Mouse (Mus musculus): Measurements from ENCODE around the gene Syngap1.

The Syngap1 gene

DNA sequence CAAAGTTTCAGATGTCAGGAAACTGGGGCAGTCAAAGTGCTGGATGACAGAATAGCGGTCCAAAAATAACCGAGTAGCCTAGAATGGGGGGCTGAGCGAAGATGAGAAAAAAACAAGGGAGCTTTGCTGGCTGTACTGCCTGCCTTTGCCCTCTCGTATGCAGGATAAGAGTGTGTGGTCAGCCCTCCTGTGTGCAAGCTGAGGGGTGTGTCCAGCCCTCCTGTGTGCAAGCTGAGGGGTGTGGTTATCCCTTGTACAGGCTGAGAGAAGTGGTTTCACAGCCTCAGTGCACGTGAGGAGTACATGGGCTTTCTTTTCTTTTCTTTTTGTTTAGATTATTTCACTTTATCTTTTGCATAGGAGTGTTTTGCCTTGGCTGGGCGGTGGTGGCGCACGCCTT lies 54.5 kb downstream of the Syngap1 start:
- no peak for DNase-seq

DNA sequence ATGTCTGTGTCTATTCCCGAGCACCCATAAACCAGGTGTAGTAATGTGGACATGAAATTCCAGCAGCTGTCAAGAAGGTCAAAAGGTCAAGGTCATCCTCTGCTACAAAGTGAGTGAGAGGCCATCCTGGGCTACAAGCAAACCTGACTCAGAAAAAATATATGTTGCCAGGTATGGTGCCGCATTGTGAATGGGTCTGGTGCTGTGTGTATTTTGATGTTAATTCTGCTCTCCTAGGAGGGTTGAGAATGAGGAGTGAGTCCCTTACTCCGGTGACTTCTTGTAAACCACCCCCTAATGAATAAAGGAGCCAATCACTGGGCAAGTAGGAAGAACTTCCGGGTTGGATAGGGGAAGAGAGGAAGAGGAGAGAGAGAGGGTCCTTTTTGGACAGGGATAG lies 56.6 kb downstream of the Syngap1 start:
- DNase-seq: no peak

DNA sequence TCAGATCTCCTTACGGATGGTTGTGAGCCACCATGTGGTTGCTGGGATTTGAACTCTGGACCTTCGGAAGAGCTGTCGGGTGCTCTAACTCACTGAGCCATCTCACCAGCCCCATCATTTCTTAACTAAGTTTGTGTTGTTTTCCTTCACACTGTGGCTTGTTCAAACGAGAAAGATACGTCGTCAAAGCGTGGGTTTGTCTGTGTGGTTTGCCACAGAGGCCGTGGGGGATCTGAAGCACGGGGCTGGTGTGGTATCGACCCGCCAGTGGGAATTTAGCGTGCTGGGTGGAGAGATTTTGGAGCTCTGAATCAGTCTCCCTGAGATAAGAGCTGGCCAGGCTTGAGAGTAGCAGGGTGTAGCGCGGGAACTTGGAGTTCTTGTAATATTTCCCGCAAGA lies 57.2 kb downstream of the Syngap1 start:
- DNase-seq: no peak

DNA sequence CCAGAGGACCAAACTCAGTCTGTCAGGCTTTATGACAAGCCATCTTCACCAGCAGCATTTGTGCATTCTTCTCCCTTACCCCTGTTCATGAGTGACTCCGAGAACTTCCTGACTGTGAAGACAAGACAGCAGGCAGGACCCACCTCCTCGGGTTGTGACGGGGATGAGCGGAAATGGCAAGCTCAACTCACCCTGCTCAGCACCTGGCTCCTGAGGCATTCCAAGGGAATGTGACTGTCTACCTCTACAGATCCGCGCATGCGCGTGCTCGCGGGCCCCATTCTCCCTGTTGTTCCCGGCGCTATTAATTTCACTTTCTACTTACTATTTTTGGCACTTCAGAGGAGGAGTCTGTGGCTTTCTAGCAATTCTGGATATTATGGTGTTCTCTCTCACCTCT lies 58.9 kb downstream of the Syngap1 start:
- peak; percentile 37 for DNase-seq

DNA sequence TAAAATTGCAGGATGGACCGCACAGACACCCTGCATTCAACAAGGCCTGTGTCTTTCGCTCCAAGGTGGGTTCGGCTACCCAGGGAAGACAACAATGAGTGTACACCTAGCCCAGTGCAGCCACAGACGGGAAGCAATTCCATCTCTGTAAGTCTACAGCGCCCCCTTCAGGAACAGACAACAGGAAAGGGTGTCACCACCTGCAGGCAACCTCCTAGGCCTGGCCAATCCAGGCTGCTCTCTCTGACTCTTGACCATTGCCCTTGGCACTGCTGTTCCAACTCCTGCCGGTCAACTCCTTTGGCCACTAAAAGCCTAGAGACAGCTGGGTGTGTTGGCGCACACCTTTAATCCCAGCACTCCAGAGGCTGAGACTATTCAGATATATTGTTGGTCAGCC lies 60.1 kb downstream of the Syngap1 start:
- no peak for DNase-seq

DNA sequence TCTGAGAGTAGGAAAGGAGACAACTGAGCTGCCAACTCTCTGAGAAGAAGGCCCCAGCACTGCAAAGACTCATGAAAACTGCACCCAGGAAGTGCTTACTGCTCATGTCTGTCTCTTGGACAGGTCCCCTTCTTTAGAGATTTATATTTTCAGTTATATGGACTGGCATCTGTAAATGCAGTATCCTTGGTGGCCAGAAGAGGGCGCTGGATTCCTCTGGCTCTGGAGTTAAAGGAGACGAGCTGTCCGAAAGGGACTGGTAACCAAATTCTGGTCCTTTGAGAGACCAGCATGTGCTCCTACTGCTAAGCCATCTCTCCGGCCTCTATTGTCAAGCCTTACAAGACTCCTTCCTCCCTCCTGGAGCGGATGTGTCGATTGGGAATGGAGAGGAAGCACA lies 60.8 kb downstream of the Syngap1 start:
- DNase-seq: no peak

DNA sequence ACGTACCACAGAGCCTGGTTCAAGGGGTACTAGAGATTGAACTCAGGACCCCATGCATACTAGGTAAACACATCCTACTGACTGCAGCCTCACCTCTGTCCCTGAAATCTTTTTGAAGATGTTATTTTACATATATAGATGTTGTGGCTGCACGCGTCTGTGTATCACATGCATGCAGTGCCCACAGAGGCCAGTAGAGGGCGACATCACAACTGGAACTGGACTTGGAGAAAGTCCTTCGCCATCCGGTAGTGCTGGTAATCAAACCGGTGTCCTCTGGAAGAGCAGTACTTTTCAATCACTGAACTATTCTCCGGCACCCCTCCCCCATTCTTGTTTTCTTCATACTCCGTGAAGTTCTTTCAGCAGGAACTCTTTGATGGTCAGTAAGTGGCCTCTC lies 63.4 kb downstream of the Syngap1 start:
- DNase-seq: peak; percentile 76

DNA sequence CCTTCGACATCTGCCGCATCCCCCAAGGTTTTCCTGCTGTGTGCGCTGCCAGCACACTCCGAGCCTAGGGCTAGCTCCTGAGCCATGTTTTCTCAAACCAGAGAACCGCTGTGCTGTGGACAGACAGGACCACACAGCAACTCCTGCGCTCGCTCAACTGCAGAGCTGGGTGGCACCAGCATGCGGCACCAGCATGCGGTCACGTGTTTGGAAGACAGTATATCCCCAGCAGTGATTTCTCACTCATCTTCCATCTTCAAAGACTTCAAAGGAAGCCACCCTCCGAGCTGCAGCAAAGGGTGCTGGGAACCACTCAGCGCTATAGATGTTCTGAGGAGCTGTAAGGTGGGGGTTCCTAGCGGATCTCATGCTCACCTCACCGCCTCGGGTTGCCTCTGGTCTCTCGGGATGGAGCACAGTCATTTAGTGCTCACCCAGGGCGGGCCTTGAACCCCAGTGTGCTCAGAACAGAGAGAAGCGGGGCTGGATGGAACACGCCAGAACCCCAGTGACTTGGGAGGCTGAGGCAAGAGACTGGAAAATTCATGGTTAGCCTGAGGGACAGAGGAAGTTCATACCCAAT lies 63.9 kb downstream of the Syngap1 start:
- DNase-seq: no peak

DNA sequence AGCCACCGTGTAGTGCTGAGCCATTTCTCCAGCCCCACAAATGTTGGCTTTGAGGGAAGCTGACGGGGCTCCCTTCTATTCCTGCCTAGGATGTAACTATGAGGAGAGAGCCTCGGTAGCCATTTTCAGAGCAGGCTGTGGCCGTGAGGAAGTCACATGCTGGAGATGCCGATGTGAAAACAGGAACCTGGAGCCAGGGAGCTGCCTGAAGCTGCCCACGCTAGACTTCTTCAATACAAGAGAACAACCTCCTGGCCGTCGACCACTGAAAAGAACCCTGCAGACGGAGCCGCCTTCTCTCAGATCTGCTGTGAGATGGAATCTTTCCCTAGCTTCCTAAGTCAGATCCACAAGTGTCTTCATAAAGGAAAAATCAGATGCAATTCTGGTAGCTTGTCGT lies 64.6 kb downstream of the Syngap1 start:
- DNase-seq: no peak

DNA sequence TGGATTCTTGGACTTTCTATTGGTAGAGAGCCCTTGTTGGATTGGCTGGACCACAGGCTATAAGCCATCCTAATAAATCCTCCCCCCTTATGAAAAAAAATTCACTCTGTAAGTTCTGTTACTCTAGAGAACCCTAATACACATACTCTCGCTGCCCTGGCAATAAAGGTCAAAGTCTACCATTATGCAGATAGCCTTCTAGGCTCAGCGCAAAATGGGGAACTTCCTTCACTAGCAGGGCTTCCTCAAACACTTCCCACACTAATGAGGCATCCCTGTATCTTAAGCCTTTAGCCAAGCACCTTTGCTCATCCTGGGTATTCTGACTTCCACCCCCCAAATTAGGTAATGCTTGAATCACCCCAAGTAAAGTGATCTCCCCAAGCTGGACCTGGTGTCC lies 67.2 kb downstream of the Syngap1 start:
- DNase-seq: no peak

DNA sequence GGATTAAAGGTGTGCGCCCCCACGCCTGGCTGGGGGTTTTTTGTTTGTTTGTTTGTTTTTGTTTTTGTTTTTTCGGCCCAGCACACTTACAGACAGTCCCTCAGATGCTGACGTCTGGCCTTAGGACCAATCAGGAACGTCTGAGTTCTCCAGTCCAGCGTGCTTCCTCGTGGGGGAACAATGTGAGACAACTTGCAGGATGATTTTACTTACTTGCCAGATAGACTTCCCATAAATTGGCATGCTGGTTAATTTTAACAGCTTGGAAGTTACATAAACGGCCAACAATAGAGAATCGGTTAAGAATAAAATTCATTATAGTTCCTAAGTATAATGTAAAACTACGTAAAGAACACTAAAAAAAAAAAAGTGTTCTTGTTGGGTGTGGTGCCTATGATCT lies 70.1 kb downstream of the Syngap1 start:
- DNase-seq: no peak

DNA sequence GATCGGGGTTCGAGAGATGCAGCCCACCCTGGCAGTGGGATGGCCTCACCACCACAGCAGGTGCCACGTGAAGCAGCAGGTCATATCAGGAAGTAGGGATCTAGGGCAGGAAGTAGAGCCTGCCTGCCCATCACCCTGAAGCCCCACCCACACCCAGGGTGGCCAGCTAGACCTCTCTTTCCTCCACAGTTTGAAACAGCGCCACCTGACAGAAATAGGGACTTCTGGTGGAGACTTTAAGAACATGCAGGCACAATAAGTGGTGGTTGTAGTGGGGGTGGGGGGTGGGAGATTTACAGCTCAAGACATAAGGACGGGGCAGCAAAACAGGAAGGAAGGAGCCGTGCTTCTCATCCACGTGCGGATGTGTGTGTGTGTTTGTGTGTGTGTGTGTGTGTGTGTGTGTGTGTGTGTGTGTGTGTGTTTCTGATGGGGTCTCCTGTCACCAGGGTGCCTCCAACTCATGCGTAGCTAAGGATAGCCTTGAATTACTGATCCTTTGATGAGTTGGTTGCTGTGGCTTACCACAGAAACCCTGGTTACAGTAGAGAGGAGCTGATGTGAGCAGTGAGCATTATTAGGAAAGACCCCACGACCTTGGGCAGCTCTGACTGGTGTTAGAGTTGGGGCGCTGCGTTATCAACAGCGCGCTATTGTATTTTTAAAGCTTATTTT lies 71.1 kb downstream of the Syngap1 start:
- DNase-seq: no peak

DNA sequence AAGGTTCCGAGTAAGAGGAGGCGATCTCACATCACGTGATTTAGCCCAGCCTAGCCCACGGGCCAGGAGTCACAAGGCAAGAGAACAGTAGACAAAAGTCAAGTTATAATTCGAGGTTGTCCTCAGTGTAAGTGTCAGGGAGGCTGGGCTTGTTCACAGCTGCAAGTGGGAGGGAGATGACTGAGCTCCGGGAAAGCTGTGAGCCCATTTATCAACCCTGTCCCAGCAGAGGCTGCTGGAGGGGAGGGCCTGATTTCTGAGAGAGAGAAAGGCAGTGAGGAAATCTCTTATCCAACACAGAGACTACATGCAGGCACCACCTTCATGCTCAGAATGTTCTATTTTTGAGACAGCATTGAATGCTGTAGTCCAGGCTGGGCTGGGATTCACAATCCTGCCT lies 71.9 kb downstream of the Syngap1 start:
- no peak for DNase-seq

DNA sequence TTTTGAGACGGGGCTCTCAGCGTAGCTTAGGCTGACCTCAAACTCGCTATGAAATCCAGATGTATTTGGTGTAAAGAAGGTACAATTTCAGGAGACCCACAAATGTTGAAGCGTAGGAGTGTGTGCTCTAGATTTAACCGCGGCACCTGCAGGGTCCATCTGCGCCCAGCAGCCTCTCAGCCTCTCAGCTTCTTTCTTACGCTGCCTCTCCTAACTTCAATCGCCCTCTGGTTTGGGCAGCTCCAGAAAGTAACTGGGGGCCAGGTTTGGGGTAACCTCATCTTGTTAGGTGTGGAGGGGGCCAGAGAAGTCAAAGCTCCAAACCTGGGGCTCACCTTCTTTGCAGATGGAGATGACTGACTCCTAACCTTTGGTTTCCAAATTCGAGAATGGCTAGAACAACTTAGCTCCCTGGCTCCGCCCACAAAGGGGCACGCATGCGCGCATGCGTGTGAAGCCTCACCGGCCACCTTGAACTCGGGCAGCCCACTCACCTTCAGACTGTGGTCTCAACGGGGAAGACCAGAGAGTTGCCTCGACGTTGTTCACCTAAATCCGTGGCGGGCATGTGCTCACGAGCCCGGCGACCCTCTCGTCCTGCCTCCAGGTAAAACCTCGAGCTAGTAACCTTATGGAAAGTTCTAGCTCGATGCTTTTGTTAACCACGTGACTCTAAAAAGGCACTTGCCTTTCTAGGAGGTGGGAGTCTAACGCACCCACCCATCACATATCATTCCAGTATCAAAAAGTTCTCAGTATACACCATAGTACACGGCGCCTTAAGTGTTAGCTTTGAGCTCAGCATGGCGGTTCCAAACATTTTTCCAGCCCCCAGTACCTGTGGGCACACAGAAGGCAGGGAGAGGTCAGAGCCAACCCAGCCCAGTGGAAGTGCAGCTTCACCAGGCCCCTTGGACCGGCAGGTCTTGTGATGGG lies 76.8 kb downstream of the Syngap1 start:
- DNase-seq: peak; percentile 92

DNA sequence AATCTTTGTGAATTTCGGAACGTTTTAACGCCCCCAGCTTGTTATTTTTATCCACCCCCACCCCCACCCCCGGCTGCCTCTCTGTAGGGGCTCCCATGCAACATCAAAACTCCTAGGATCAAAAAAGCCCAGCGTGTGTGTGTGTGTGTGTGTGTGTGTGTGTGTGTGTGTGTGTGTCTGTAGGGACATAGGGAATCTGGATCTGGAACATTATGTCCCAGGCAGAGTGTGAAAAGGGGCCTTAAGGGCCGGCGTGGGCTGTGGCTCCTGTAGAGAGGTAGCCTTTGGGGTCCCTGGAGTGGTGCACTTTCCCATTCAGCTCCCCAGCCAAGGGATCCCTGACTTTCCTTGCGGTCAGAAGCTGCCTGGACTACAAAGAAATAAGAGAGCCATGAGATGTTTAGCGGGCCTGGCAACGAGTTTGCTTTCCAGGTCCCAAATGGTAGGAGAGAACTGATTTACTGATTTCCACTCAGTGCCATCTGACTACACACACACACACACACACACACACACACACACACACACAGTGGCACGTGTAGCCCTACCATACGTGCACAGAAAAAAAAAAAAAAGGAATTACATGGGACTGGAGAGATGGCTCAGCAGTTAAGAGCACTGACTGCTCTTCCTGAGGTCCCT lies 77.6 kb downstream of the Syngap1 start:
- peak; percentile 25 for DNase-seq

DNA sequence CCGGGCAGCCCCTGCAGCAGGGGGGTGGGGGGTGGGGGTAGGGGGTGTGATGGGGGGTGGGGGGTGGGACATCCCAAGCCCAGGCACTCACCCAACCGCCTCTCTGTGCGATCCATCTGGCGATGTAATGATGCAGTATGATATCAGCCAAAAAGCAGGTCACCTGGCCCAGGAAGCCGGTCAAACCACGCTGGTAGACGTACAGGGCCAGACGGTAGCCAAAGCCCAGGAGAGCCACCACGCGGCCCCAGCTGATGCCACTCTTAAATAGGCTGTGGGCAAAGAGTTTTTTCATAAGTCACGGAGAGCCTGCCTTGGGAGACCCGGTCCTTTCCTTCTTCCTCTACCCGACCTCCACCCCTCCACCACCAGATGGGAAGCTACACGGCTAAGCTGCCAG lies 80.0 kb downstream of the Syngap1 start:
- DNase-seq: no peak

DNA sequence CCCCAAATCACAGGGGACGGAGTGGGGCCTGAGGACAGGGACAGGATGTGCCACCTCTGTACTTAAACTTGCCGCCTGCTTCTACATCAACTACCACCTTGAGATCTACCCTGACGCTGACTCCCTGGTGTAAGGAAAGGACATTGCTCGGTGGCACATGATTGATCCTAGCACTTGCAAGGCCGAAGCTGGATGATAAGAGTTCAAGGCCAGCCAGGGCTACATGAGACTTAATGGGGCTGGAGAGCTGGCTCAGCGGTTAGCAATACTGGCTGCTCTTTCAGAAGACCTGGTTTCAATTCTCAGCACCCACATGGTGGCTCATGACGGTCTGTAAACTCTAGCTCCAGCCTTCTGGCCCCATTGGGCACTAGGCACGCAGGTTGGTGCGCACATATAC lies 80.7 kb downstream of the Syngap1 start:
- no peak for DNase-seq

All from kidney, adult 18-20 months (tissue).